Mouse (Mus musculus): Measurements from ENCODE around the gene Limch1.

DNA sequence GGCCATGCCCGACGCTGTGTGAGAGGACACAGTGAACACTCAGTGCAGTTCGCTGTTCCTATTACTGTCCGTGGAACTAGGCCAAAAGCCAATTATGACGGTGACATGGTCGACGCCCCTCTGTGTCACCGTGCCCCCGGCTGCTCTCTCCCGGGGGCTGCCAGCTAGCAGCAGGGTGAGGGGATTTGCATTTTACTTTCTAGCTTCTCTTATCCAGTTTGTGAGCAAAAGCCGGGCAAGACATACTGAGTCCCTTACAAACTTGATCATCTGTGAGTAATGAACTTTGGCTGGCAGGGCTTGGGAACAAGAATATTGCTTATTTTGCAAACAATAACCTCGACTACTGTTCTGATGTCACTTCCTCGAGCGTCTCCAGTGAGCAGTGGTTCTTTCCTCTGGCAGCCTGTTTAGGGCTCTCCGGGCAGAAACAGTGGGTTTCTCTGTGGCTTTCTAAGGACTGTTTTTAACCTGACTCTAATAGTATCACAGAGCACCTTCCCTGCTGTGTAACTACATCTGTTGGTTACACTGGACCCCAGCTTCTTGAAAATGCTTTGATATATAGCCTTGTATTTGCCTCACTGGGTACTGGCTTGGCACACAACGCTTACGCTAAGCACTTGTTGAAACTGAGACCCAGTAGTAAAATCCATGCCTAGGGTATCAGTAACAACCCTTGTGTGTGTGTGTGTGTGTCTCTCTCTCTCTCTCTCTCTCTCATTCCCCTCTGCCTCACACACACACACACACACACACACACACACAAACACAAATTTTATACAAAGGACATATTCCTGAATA is 115.8 kb downstream of the Limch1 start:
- TF ChIP-seq EP300 (optimal IDR thresholded peaks at IDR 0.05), result no peak
- no peak for TF ChIP-seq CTCF (IDR thresholded peaks at IDR 0.05; ENCODE audit: low read depth)

Measured in stomach, postnatal 0 days (tissue).